Mouse (Mus musculus) B cell, adult 2 months (primary cell): ENCODE measurements around the gene Csta1.
"Not testable (repeated sequence)": the region's sequence is repeated elsewhere in the genome, so short reads cannot be mapped to it uniquely, and the experiment has no call there.

ENCODE experiments used
- DNase-seq, 2 experiments: peaks; one replicate each; pipeline ENCODE4 v3.0.0; 2022

Csta1 gene

GRCm38 (mm10) chr16:36131141-36131540, at the start of gene Csta1:
Gene Csta1, minus strand, starts transcription at chr16:36131241.
- no peak for DNase-seq

DNA sequence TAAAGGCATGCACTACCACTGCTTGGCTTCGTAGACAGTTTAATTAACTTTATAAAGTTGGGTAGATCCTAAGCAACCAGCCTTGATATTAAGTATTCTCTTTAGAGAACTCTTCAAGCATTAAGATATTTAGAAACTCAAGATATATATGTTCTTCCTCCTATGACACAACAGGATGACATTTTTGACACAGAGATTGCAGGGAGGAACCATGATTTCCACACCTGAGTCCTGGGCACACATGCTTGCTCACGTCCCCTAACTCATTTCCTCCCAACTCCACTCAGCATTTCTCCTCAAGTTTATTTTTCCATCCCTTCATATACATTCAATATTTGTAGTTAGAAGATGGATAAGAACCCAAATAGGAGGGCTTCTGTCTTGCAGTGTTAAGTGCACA, 48.9 kb upstream of the Csta1 start:
- DNase-seq, result no peak

DNA sequence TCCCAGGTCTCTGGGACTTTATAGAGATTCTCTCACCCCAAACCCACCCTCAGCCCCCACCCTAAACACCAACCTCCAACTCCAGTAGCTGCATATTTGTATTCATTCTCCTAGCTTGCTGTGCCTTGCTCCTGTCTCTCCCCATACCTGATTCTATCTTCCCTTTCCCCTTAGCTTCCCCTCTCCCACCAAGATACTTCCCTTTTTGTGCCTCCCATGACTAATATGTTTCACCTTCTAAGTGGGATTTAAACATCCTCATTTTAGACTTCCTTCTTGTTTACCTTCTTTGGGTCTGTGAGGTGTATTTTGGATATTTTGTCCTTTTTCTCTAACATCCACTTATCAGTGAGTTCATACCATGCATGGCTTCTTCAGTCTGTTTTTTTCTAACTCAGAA, 45.1 kb upstream of the Csta1 start:
- no peak for DNase-seq

DNA sequence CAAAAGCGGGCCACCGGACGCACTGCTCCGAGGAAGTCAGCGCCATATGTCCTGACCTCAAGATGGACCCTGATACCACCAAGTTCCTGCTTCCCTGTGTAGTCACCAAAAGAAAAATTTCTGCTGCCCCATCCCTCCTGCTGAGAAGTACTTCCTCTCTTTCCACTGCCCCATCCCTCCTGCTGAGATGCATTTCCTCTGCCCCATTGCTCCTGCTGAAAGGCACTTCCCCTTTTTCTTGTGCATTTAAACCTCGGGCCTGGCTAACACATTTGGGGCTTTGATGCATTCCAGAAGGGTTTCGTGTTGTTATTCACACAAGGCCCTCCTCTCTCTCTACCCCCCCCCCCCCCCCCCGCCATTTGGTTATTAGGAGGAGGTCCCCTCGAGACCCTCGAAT, 36.8 kb upstream of the Csta1 start:
- DNase-seq, result not testable (repeated sequence)

DNA sequence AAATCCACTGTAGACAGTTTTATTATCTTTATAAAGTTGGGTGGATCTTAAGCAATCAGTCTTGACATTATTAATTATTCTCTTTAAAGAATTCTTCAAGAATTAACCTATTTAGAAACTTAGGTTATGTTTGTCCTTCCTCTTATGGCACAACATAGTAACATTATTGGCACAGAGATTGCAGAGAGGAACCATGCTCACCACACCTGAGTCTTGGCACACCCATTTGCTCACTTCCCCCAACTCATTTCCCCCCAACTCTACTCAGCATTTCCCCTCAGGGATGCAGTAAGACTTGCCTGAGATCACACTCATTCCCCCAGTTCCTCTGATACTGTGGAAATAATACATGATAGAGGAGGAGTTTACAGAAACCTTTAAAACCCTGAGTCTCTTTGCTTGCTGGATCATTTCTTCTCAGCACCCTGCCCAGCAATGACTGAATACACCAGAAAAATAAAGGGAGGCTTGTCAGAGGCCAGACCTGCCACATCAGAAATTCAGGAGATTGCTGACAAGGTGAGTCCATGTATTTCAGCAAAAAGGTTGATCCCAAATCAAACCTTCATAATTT, 25.4 kb upstream of the Csta1 start, which contains the start of gene Stfa2l1:
Gene Stfa2l1 (plus strand): TSS at position 410 of the 574 bp plus-strand sequence.
- no peak for DNase-seq

GRCm38 (mm10) chr16:36138201-36138600, 7.2 kb upstream of the Csta1 start:
- DNase-seq, result no peak

GRCm38 (mm10) chr16:36128092-36128491, 2.9 kb downstream of the Csta1 start:
- DNase-seq, result no peak

- not testable (repeated sequence) for DNase-seq
Observed at GRCm38 (mm10) chr16:36115751-36116150, 15.3 kb downstream of the Csta1 start.

- not testable (repeated sequence) for DNase-seq
Observed at GRCm38 (mm10) chr16:36111486-36111885, 19.6 kb downstream of the Csta1 start.

GRCm38 (mm10) chr16:36102211-36102610, 28.8 kb downstream of the Csta1 start:
- no peak for DNase-seq

- no peak for DNase-seq
Observed at GRCm38 (mm10) chr16:36101526-36101925, 29.5 kb downstream of the Csta1 start.

- DNase-seq, result not testable (repeated sequence)
Observed at GRCm38 (mm10) chr16:36097813-36098499, 33.1 kb downstream of the Csta1 start.

DNA sequence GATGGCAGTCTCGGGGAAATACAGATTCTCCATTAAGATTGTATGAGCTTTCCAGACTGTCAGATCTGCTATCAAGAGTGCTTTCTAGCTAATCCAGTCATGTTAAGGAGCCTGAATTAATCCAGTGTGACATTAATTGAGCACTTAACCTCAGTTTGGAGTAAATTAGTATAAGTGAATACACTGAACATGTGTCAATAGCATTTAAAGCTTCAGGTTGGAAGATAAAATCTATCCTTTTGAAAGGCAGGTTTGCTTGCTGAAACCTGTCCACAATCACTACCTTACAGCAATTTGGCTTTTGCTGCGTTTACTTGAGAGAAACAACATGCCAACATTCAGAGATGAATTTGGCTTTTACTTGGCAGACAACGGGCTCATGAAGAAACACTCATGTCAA, 37.0 kb downstream of the Csta1 start:
- no peak for DNase-seq

DNA sequence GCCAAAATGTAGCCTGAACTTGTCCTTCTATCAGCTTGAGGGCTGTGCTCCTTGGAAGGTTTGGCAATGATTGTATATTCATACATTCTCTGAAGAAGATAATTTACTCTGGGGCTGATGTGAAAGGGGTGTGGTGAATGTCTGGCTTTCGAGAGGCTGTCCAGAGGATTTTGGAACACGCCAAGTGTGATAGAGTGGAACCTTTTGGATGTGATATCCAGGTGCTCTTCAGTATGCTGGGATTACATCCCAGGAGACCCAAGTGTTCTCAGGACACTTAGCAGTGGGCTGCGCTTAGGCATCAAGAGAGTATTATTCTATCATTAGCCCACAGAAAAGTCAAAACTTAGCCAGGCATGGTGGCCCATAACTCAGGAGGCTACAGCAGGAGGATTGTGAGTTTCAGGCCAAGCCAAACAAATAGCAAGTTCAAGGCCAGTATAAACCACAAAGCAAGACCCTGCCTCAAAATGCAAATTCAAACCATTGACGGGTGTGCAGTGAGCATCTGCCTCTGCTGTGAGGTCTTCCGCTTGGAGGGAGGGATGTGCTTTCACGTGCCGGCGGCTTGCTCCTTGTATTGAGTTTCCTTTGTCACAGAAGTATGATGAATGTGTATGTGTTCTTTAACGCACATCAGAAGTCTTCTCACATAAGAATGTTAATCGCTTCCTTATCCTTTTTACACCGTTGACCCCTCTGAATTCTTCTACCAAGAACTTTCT, 40.1 kb downstream of the Csta1 start:
- DNase-seq, result no peak

GRCm38 (mm10) chr16:36089850-36090616, 41.0 kb downstream of the Csta1 start:
- no peak for DNase-seq

GRCm38 (mm10) chr16:36089065-36089464, 42.0 kb downstream of the Csta1 start:
- DNase-seq, result no peak

GRCm38 (mm10) chr16:36087846-36088245, 43.2 kb downstream of the Csta1 start:
- no peak for DNase-seq

DNA sequence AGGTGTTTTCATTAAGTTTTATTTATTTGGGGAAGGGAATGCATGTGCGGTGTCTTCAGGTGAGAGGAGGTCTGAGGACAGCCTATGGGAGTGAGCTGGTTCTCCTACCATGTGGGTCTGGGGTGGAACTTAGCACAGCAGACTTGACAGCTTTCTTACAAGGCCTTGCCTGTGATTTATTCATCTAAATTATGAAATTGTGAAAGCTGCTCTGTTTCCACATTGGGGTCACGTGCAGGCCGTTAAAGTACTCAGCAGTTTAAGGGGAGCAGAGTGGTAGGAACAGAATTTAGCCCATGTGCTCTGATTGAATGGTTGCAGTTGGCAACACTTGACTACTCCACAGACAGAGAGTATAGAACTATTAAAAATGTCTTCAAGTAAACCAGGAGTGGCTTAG, 51.1 kb downstream of the Csta1 start:
- DNase-seq, result no peak

- no peak for DNase-seq
Observed at GRCm38 (mm10) chr16:36074772-36075171, 56.3 kb downstream of the Csta1 start.

GRCm38 (mm10) chr16:36072410-36073011, 58.5 kb downstream of the Csta1 start:
- DNase-seq, result no peak

DNA sequence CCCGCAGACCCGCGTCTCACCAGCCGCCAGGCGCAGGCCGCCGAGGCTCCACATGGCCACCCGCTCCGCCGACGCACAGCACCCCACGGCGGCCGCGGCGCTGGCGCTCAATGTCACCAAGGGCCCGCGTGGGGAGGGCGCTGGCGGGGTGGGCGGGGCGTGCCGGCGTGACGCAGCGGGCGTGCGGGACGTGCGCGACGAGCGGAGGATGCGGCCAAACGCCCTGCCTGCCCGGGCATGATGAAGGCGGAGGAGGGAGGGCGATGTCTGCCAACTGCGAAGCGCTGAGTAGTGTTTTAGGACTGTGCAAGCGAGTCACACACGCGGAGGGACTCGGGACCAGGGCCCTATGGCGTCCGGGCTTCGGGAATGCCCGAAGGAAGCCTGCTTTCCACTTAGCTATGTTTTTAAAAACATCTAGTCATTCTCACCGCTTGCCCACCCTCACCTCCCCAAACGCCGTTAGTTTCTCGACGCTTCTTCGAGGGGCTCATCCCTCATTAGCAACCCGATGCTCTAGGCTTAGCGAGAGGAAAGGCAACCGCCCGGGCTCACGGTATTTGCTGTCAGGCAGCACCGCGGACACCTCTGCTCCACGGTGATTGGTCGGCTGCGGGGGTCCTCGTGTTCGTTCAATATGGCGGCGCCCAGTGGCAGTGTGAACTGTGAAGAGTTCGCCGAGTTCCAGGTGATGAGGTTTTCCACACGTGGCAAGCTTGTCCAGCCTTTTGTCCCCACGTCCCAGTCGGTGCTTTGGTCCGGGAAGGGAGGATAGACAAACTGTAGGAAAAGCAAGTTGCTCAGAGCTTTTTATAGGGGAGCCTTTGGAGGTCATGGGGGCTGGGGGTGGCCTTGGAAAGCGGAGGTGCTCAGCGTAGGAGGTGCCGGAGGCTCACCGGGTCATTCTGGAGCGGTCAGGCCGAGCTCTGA, 59.3 kb downstream of the Csta1 start, which contains the start of the genes Fam162a and Ccdc58:
Gene Fam162a (minus strand): TSS at position 145 of the 930 bp plus-strand sequence.
Gene Ccdc58 (plus strand): TSS at position 236 of the 930 bp plus-strand sequence.
- DNase-seq, result peak; percentile 94
